Mouse (Mus musculus) fat pad, adult 2 months (tissue): ENCODE results near the gene Bcl2l15.

Experiments used
- DNase-seq: peaks from one replicate; pipeline ENCODE4 v3.0.0-alpha.2; 2011; ENCODE audit warnings: low read depth, low spot score; ENCODE audit errors: extremely low read depth

Gene Bcl2l15

DNA sequence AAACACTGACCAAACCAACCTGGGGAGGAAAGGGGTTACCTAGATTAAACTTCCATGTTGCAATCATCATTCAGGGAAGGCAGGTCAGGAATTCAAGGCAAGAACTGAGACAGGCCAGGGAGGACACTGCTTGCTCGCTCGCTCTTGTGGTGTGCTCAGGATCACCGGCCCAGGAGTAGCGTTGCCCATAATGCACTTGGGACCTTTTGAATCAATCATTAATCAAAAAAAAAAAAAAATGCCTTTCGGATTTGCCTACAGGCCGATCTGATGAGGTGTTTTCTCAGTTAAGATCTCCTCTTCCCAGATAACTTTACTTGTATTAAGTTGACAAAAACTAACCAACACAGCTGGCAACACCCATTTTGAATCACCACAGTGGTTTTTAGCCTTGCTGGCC is 31.8 kb downstream of the Bcl2l15 start:
- DNase-seq, result no peak

DNA sequence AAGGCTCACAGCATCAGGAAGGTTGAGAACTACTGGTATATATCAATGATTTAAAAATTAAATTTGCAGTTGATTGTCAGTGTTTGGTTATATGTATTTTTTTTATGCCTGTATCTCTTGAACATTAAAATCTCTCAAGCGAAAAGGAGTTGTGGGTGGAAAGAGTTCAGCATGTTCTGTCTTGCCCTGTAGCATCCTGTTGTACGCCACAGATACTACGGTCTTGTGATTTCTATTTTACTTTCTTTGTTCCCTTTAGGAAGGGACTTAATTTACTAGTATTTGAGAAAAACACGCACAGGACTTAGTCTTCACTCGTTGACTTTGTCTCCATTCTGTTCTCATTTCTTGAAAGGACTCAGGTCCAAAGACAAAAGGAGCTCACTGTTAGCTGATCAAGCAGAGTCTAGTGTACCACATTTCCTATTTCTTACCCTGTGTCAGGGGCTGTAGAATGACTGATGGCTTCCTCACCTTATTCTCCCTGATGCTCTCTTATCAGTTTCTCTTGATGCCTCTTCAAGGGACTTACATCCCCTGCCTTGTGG is 35.1 kb downstream of the Bcl2l15 start:
- DNase-seq, result no peak

DNA sequence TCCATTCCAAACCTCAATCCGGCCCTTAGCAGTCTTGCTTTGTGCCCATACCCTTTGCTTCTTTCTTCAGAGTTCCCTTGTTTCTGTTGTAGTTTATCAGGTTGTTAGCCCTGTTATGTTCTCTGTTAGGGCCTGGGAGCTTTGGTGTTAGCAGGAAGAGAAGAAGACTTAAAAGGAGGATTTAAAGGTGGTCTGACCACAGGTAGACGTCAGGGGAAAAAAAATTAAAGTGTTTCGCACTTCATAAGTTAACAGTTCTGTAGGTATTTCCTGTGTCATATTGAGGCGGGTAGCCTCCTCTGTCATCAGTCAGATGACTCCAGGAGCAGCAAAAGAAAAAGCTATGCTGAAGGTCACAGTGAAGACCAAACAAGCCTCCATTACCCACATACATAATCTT is 35.6 kb downstream of the Bcl2l15 start:
- DNase-seq, result no peak

DNA sequence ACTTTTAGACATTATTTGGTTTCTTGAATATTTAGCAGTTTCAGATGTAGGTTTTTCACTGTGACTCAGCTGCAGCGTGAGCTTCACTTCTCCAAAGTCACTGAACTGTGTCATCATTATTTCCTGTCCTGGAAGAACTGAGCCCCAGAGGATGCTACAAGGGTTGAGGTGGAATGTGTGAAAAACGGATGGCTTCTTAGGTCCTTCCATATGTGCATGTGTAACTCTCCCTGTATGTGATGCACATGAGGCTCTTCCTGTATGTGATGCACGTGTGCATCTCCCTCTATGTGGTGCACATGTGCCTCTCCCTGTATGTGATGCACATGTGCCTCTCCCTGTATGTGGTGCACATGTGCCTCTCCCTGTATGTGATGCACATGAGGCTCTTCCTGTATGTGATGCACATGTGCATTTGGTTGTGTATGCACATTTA is 40.3 kb downstream of the Bcl2l15 start:
- no peak for DNase-seq

DNA sequence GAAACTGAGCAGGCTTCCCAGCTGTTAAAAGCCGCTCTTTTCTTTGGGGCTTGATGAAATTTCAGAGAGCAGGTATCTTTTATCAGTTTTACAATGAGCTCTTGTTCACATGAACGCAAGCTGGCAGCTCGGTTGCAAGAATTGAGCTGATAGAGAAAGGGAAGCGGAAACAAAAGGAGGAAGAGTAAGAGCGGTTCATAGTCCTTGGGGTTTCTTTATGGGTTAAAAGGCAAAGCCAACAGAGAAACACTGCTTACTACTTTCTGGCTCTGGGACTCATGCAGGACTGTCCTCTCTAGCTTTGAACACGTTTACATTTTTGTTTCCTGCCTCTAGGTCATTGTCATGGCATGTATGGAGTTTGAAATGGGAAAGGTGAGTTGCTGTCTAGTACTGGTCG is 41.9 kb downstream of the Bcl2l15 start:
- DNase-seq, result no peak

DNA sequence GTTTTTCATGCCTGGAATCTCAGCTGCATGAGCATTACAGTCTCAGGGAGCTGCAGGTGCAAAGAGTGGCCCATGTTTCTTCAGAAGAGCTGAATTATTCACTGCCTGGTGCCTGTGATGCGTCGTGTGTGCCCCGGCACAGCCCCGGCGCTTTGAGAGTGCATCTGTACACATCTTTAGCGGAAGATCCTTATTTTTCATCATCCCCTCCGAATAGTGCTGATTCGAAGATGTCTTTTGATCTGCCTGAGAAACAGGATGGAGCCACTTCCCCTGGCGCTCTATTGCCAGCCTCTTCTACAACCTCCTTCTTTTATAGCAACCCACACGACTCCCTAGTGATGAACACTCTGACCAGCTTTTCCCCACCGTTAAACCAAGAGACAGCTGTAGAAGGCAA is 53.5 kb downstream of the Bcl2l15 start:
- no peak for DNase-seq

DNA sequence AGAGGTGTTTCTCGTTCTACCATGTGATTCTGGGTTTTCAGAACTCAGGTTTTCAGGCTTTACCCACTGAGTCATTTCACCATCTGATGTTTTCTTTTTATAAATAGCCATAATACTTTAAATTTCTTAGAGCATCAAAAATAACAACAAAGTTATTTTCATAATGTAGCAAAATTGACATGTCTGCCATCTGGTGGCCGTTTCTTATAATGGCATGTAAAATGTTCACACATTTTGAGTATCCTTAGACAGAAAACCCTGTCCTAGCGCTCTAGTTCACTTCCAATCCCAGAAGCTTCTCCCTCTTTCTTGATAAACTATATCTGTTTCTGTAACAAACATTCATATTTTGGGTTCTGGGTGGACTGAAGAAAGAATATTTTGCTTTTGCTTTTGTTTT is 55.2 kb downstream of the Bcl2l15 start:
- no peak for DNase-seq

DNA sequence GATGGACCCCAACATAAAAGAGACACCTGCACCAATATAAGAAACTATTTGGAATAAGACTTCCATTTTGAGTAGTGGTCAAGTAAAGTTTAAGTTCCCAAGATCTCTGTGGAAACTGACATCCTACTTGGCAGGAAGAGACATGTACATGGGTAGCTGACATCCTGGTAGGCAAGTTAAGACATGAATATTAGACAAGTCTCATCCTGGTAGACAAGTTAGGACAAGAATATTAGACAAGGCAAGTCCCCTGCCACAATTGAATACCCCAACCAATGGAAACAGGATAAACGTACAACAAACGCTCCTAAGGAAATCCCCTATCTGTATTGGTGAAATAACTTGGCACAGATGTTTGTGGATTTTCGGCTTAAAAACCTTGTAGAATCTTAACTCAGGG is 61.0 kb downstream of the Bcl2l15 start:
- DNase-seq, result no peak
